8 mouse cellular contexts compared by ENCODE assay signal in genomic region chr7:19077761-19078160, GRCm38 (mm10). TPM values are rescaled to one million over a fixed set of nuclear protein-coding genes. Genes with fewer than 3 reads are reported as not detected.
DNase-seq lines count a peak whose midpoint lies in the region; ATAC-seq lines count a peak whose summit lies in the region.

No protein-coding gene starts in this region.

- peaks cover 49% of the 10 kb centered on the region for H3K4me1 ChIP-seq in kidney, embryonic 15.5 days
- peaks cover 26% of the 10 kb centered on the region for H3K4me1 ChIP-seq in forebrain, embryonic 12.5 days
- H3K4me1 ChIP-seq in intestine, embryonic 14.5 days (replicated peaks; ENCODE audit: control insufficient read depth, insufficient read depth, low read length) = peaks cover 21% of the 10 kb centered on the region
- H3K4me1 ChIP-seq in midbrain, embryonic 11.5 days (ENCODE audit: control insufficient read depth, insufficient read depth, low read length) = peaks cover 13% of the 10 kb centered on the region

- WGBS in kidney, embryonic 15.5 days = 50% methylated on average over 14 of the region's 14 CpGs
- 83% methylated on average over 14 of the region's 14 CpGs for WGBS in forebrain, embryonic 12.5 days
- WGBS in intestine, embryonic 14.5 days = 73% methylated on average over 14 of the region's 14 CpGs
- WGBS in midbrain, embryonic 11.5 days = 87% methylated on average over 14 of the region's 14 CpGs

- H3K4me2 ChIP-seq in kidney, embryonic 15.5 days = peak overlapping the region; percentile 70
- H3K4me2 ChIP-seq in forebrain, embryonic 12.5 days = peak overlapping the region; percentile 92
- H3K4me2 ChIP-seq in intestine, embryonic 14.5 days (ENCODE audit: low read length) = peak overlapping the region; percentile 78
- H3K4me2 ChIP-seq in midbrain, embryonic 11.5 days = peak overlapping the region; percentile 62

- H3K4me3 ChIP-seq in kidney, embryonic 15.5 days (replicated peaks) = peak overlapping the region; percentile 89
- H3K4me3 ChIP-seq in forebrain, embryonic 12.5 days (replicated peaks) = peak overlapping the region; percentile 96
- H3K4me3 ChIP-seq in intestine, embryonic 14.5 days (ENCODE audit: low read depth, low read length) = peak overlapping the region; percentile 99
- no peak overlapping the region; the same call in 1 of the 2 replicates for H3K4me3 ChIP-seq in midbrain, embryonic 11.5 days (ENCODE audit: low read depth, low read length)

- peaks cover 49% of the 10 kb centered on the region for H3K36me3 ChIP-seq in kidney, embryonic 15.5 days
- peaks cover 50% of the 10 kb centered on the region for H3K36me3 ChIP-seq in forebrain, embryonic 12.5 days (replicated peaks)
- H3K36me3 ChIP-seq in intestine, embryonic 14.5 days (ENCODE audit: control insufficient read depth, insufficient read depth, low read length) = peaks cover 48% of the 10 kb centered on the region
- H3K36me3 ChIP-seq in midbrain, embryonic 11.5 days (ENCODE audit: control insufficient read depth, insufficient read depth, low read length) = peaks cover 33% of the 10 kb centered on the region

- peak overlapping the region; percentile 99; the same call in 1 of the 2 replicates for H3K9ac ChIP-seq in kidney, embryonic 15.5 days
- peak overlapping the region; percentile 98 for H3K9ac ChIP-seq in forebrain, embryonic 12.5 days
- 0 out of 2 replicates have a peak overlapping the region, but pooled peaks have one; percentile 98 for H3K9ac ChIP-seq in intestine, embryonic 14.5 days (ENCODE audit: low read length)
- H3K9ac ChIP-seq in midbrain, embryonic 11.5 days (ENCODE audit: low read length) = peak overlapping the region; percentile 96

- H3K9me3 ChIP-seq in kidney, embryonic 15.5 days (replicated peaks) = no peaks in the 10 kb centered on the region
- 0 out of 2 replicates have a peak, but pooled peaks cover 4% of the 10 kb centered on the region for H3K9me3 ChIP-seq in forebrain, embryonic 12.5 days
- H3K9me3 ChIP-seq in intestine, embryonic 14.5 days (ENCODE audit: control insufficient read depth, low read length) = no peaks in the 10 kb centered on the region
- no peaks in the 10 kb centered on the region for H3K9me3 ChIP-seq in midbrain, embryonic 11.5 days (ENCODE audit: control insufficient read depth, low read length)

- no peak for DNase-seq in kidney, adult 11 months
- no peak for DNase-seq in intestine, embryonic 14.5 days (ENCODE audit: low spot score)
- no peak for DNase-seq in midbrain, embryonic 11.5 days (ENCODE audit: low spot score, missing footprints)
- DNase-seq in thymus, postnatal 14 days = peak; percentile 87
- no peak for DNase-seq in right cerebral cortex, adult 2 months (ENCODE audit: low spot score in 2 of 2)
- no peak for DNase-seq in frontal cortex, postnatal 10 days (ENCODE audit: low spot score in 2 of 2)

- no peak for ATAC-seq in kidney, embryonic 15.5 days (replicated peaks; ENCODE audit: low FRiP score)
- no peak for ATAC-seq in forebrain, embryonic 12.5 days (ENCODE audit: low FRiP score)
- no peak for ATAC-seq in intestine, embryonic 14.5 days (replicated peaks; ENCODE audit: low FRiP score, low TSS enrichment, low read depth)
- no peak for ATAC-seq in midbrain, embryonic 11.5 days (ENCODE audit: low FRiP score)

- H3K27ac ChIP-seq in kidney, embryonic 15.5 days = no peak overlapping the region
- H3K27ac ChIP-seq in forebrain, embryonic 12.5 days = no peak overlapping the region
- no peak overlapping the region for H3K27ac ChIP-seq in intestine, embryonic 14.5 days (ENCODE audit: low read depth)
- H3K27ac ChIP-seq in midbrain, embryonic 11.5 days (ENCODE audit: low read depth, low read length) = no peak overlapping the region

- no peaks in the 10 kb centered on the region for H3K27me3 ChIP-seq in kidney, embryonic 15.5 days
- H3K27me3 ChIP-seq in forebrain, embryonic 12.5 days = no peaks in the 10 kb centered on the region
- no peaks in the 10 kb centered on the region for H3K27me3 ChIP-seq in intestine, embryonic 14.5 days (replicated peaks; ENCODE audit: control insufficient read depth, insufficient read depth, low read length)
- no peaks in the 10 kb centered on the region for H3K27me3 ChIP-seq in midbrain, embryonic 11.5 days (ENCODE audit: control insufficient read depth, insufficient read depth, low read length)

RNA-seq across cellular contexts. Expression of gene Dmwd, which starts 1.7 kb away (rescaled TPM):
- 15.4 and 18.7 TPM in 2 replicates for polyA plus RNA-seq in kidney, embryonic 15.5 days (2015; fragmentation: Nextera tagmentation; extraction: Ambion mirVana)
- 18.2 and 19.0 TPM in 2 replicates for polyA plus RNA-seq in forebrain, embryonic 12.5 days (2016; fragmentation: Nextera tagmentation; extraction: Ambion mirVana)
- polyA plus RNA-seq in intestine, embryonic 14.5 days (2014; fragmentation: Nextera tagmentation; extraction: Ambion mirVana) = 15.8 and 16.0 TPM in 2 replicates
- 15.2 and 16.9 TPM in 2 replicates for polyA plus RNA-seq in midbrain, embryonic 11.5 days (2014; fragmentation: Nextera tagmentation; extraction: Ambion mirVana)

RNA-seq across cellular contexts. Expression of gene Dmpk, which starts 5.9 kb away (rescaled TPM):
- polyA plus RNA-seq in kidney, embryonic 15.5 days (2015; fragmentation: Nextera tagmentation; extraction: Ambion mirVana) = 18.1 and 24.7 TPM in 2 replicates
- 10.6 and 12.3 TPM in 2 replicates for polyA plus RNA-seq in forebrain, embryonic 12.5 days (2016; fragmentation: Nextera tagmentation; extraction: Ambion mirVana)
- 57.4 and 60.0 TPM in 2 replicates for polyA plus RNA-seq in intestine, embryonic 14.5 days (2014; fragmentation: Nextera tagmentation; extraction: Ambion mirVana)
- 7.0 and 7.3 TPM in 2 replicates for polyA plus RNA-seq in midbrain, embryonic 11.5 days (2014; fragmentation: Nextera tagmentation; extraction: Ambion mirVana)

RNA-seq across cellular contexts. Expression of gene Six5, which starts 16.6 kb away (rescaled TPM):
- 8.0 and 10.1 TPM in 2 replicates for polyA plus RNA-seq in kidney, embryonic 15.5 days (2015; fragmentation: Nextera tagmentation; extraction: Ambion mirVana)
- 5.8 and 7.3 TPM in 2 replicates for polyA plus RNA-seq in forebrain, embryonic 12.5 days (2016; fragmentation: Nextera tagmentation; extraction: Ambion mirVana)
- 15.7 and 15.8 TPM in 2 replicates for polyA plus RNA-seq in intestine, embryonic 14.5 days (2014; fragmentation: Nextera tagmentation; extraction: Ambion mirVana)
- polyA plus RNA-seq in midbrain, embryonic 11.5 days (2014; fragmentation: Nextera tagmentation; extraction: Ambion mirVana) = 7.0 and 8.8 TPM in 2 replicates

RNA-seq across cellular contexts. Expression of gene Rsph6a, which starts 23.3 kb away (rescaled TPM):
- polyA plus RNA-seq in kidney, embryonic 15.5 days (2015; fragmentation: Nextera tagmentation; extraction: Ambion mirVana) = not detected in 2 replicates
- polyA plus RNA-seq in forebrain, embryonic 12.5 days (2016; fragmentation: Nextera tagmentation; extraction: Ambion mirVana) = not detected in 2 replicates
- not detected in 2 replicates for polyA plus RNA-seq in intestine, embryonic 14.5 days (2014; fragmentation: Nextera tagmentation; extraction: Ambion mirVana)
- polyA plus RNA-seq in midbrain, embryonic 11.5 days (2014; fragmentation: Nextera tagmentation; extraction: Ambion mirVana) = not detected in 2 replicates

RNA-seq across cellular contexts. Expression of gene Gm4969, which starts 40.4 kb away (rescaled TPM):
- 2.9 and 3.4 TPM in 2 replicates for polyA plus RNA-seq in kidney, embryonic 15.5 days (2015; fragmentation: Nextera tagmentation; extraction: Ambion mirVana)
- 1.1 and 1.8 TPM in 2 replicates for polyA plus RNA-seq in forebrain, embryonic 12.5 days (2016; fragmentation: Nextera tagmentation; extraction: Ambion mirVana)
- 3.7 and 4.7 TPM in 2 replicates for polyA plus RNA-seq in intestine, embryonic 14.5 days (2014; fragmentation: Nextera tagmentation; extraction: Ambion mirVana)
- 0.46 and 0.58 TPM in 2 replicates for polyA plus RNA-seq in midbrain, embryonic 11.5 days (2014; fragmentation: Nextera tagmentation; extraction: Ambion mirVana)
